Mouse (Mus musculus): Measurements from ENCODE around the gene Scn9a. TPM values are rescaled to one million over a fixed set of nuclear protein-coding genes. Genes with fewer than 3 reads are reported as not detected.

The Scn9a gene
- polyA plus RNA-seq, 1 experiment from 2014 or later, result 7.3 TPM

DNA sequence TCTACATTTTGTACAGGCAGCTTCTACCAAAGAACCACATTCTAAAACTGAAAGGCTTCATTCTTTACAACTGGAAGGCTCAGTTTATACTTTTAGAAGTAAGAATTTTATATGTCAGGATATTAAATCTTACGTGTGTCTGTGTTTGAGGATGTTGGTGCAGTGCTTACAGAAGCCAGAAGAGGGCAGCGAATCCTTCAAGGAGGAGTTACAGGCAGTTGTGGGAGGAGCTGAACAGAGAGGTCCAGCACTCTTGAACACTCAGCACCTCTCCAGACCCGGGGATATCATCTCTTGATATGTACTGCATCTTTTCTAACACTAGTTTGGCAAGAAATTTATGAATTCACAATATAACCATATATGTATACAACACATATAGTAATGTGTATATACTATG, 114.8 kb downstream of the Scn9a start:
- no peaks in the 10 kb centered on the region for H3K4me1 ChIP-seq
- no peak for ATAC-seq (ENCODE audit: low FRiP score)
- no peak overlapping the region for H3K4me3 ChIP-seq
- H3K9ac ChIP-seq, result no peak overlapping the region
- H3K27me3 ChIP-seq, result no peaks in the 10 kb centered on the region
- H3K9me3 ChIP-seq (replicated peaks), result no peaks in the 10 kb centered on the region
- no peaks in the 10 kb centered on the region for H3K36me3 ChIP-seq
- H3K27ac ChIP-seq, result no peak overlapping the region
- 70% methylated on average over 3 of the region's 3 CpGs for WGBS
- H3K4me2 ChIP-seq (replicated peaks), result no peak overlapping the region

DNA sequence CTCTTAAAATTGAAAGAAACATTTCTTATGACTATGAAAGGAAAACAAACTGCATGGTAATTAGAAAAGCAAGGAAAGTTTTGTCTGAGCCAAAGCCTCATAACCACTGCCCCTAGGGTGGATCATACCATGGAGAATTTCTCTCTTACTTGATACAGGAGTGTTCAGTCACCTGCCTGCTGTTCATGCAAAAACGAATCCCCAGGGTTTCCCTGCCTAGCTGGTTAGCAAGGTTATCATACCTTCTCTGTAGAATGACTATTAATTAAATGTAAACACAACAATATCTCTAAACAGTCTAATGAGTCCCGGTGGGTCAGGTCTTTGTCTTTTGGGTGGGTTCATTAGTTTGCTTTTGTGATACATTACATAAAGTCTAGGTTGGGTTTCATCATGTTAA, 123.3 kb downstream of the Scn9a start:
- no peak overlapping the region for H3K4me2 ChIP-seq (replicated peaks)
- H3K4me1 ChIP-seq, result no peaks in the 10 kb centered on the region
- no peak for ATAC-seq (ENCODE audit: low FRiP score)
- H3K36me3 ChIP-seq, result no peaks in the 10 kb centered on the region
- WGBS, result 79% methylated on average over 2 of the region's 2 CpGs
- H3K4me3 ChIP-seq, result no peak overlapping the region
- no peak overlapping the region for H3K9ac ChIP-seq
- H3K9me3 ChIP-seq (replicated peaks), result no peaks in the 10 kb centered on the region
- no peak overlapping the region for H3K27ac ChIP-seq
- no peaks in the 10 kb centered on the region for H3K27me3 ChIP-seq

DNA sequence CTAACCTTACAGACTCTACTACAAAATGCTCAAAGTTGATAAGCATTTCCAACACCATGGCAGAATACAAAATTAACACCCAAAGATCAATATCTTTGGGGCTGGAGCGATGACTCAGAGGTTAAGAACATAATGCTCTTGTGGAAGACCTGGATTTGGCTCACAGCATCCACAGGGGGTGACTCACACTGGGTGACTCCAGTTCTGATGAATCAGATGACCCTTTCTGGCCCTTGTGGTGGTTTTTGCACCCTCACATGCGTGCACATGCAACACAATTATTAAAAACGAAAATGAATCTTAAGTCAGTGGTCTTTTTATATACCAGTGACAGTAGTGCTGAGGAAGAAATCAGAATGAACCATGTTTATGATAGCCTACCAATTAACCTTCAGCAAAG, 126.7 kb downstream of the Scn9a start:
- no peak overlapping the region for H3K27ac ChIP-seq
- H3K4me3 ChIP-seq, result no peak overlapping the region
- 80% methylated on average over 3 of the region's 3 CpGs for WGBS
- no peak overlapping the region for H3K4me2 ChIP-seq (replicated peaks)
- H3K36me3 ChIP-seq, result no peaks in the 10 kb centered on the region
- H3K27me3 ChIP-seq, result no peaks in the 10 kb centered on the region
- no peak overlapping the region for H3K9ac ChIP-seq
- no peaks in the 10 kb centered on the region for H3K9me3 ChIP-seq (replicated peaks)
- ATAC-seq (ENCODE audit: low FRiP score), result no peak
- no peaks in the 10 kb centered on the region for H3K4me1 ChIP-seq

DNA sequence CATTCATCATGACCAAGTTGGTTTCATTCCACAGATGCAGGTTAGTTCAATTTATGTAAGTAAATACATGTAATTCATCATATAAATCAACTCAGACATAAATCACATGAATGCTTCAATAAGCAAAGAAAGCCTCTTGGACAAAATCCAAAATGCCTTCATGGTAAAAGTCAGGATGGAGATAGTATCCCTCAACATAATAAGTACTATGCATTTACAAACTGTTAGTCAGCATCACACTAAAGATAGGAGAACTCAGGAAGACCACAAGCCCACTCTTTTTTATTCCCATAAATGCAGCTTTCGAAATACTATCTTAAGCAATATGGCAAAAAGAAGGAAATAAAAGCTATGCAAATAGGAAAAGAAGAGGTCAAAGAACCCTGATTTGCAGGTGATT, 127.1 kb downstream of the Scn9a start:
- no peak overlapping the region for H3K4me2 ChIP-seq (replicated peaks)
- no peak overlapping the region for H3K27ac ChIP-seq
- no peak for ATAC-seq (ENCODE audit: low FRiP score)
- H3K36me3 ChIP-seq, result no peaks in the 10 kb centered on the region
- WGBS, result 82% methylated on average over 1 of the region's 1 CpGs
- no peak overlapping the region for H3K9ac ChIP-seq
- H3K4me1 ChIP-seq, result no peaks in the 10 kb centered on the region
- H3K4me3 ChIP-seq, result no peak overlapping the region
- H3K9me3 ChIP-seq (replicated peaks), result no peaks in the 10 kb centered on the region
- H3K27me3 ChIP-seq, result no peaks in the 10 kb centered on the region

DNA sequence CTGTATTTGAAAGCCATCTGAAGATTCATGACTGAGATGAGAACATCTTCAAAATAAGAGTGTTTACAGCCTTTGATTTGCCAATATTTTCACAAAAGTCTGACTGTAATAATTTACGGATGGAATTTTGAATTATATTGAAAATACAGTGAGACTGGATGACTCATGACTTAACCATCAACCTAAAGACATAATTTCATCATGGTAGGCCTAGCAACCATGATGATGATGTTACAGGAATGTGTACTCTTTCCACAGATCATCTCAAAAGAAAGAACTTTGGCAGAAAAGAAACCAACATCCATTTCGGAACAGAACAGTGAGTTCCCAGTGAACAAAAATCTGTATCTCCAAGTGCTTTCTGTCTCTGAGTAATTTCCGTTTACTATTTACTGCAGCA, 132.6 kb downstream of the Scn9a start:
- no peaks in the 10 kb centered on the region for H3K4me1 ChIP-seq
- H3K36me3 ChIP-seq, result no peaks in the 10 kb centered on the region
- no peak overlapping the region for H3K4me3 ChIP-seq
- no peak overlapping the region for H3K9ac ChIP-seq
- no peaks in the 10 kb centered on the region for H3K9me3 ChIP-seq (replicated peaks)
- ATAC-seq (ENCODE audit: low FRiP score), result no peak
- no peak overlapping the region for H3K4me2 ChIP-seq (replicated peaks)
- H3K27me3 ChIP-seq, result no peaks in the 10 kb centered on the region
- WGBS, result 84% methylated on average over 3 of the region's 3 CpGs
- no peak overlapping the region for H3K27ac ChIP-seq

DNA sequence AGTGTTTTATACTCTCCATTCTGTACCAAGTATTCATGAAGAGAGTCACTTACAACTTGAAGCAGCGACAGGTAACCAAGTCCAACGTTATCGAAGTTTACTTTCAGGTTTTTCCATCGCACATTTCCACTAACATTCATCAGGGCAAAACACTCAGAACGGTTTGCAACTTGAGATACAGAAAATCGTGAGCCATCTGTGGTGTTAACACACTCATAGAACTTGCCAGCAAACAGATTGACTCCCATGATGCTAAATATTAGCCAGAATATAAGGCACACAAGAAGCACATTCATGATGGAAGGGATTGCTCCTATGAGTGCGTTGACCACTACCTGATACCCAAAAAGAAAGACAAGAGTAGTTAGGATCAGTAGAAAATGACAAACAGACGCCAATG, 140.2 kb downstream of the Scn9a start:
- Histone ChIP-seq H3K27me3 (no peaks in the 10 kb centered on the region), H3K36me3 (no peaks in the 10 kb centered on the region), H3K4me2 (replicated peaks) (no peak overlapping the region), H3K9me3 (replicated peaks) (no peaks in the 10 kb centered on the region), H3K27ac (no peak overlapping the region), H3K4me1 (no peaks in the 10 kb centered on the region), H3K9ac (no peak overlapping the region), H3K4me3 (no peak overlapping the region)
- 87% methylated on average over 8 of the region's 8 CpGs for WGBS
- ATAC-seq (ENCODE audit: low FRiP score), result no peak

DNA sequence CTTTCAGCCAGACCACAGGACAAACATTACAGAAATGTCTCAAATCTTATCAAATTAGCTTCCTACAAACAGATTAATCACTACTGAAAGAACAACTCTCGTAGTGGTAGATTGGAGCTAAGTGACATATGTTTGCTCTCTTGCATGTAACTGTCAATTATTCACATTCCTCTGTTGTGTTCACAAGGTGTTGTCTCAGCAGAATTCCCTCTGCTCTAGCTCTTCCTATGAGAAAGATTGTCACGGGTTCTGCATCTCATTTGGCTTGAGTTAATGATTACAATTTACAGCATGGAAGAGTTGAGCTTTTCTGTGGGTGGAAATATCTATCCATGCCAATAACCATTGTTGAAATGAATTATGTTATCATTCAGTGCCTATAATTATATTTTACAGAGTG, 156.4 kb downstream of the Scn9a start:
- ATAC-seq (ENCODE audit: low FRiP score), result no peak
- no peaks in the 10 kb centered on the region for H3K9me3 ChIP-seq (replicated peaks)
- no peak overlapping the region for H3K4me3 ChIP-seq
- no peaks in the 10 kb centered on the region for H3K36me3 ChIP-seq
- no peak overlapping the region for H3K27ac ChIP-seq
- 64% methylated on average over 2 of the region's 2 CpGs for WGBS
- no peak overlapping the region for H3K4me2 ChIP-seq (replicated peaks)
- no peaks in the 10 kb centered on the region for H3K4me1 ChIP-seq
- no peaks in the 10 kb centered on the region for H3K27me3 ChIP-seq
- H3K9ac ChIP-seq, result no peak overlapping the region

DNA sequence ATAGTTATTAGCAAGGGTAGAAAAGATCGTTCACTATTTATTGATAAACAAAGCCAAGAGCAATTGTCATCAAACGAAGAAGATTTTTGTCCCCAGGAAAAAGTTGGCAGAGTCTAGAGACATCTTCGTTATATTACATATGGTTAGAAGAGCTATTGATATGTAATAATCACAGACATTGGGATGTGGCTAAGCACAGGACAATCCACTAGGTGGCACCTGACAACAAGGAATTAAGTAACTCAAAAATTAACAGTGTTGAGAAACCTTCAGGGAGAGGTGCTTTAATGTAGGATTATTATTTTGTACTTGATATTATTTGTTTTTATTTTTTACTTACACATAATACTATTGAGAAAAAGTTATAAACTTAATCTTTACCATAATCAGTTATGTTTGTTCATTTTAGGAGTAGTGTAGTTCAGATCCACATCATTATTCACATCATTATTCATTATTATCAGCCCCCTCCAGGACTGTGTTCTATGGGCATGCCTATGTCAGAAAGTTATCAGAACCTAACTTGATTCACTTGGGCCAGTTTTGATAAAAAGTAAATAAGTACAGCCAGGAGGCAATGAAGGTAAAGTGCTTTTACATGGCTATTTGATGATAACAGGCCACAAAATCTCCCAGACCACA, 161.5 kb downstream of the Scn9a start:
- H3K4me3 ChIP-seq, result no peak overlapping the region
- WGBS, result 55% methylated on average over 3 of the region's 3 CpGs
- no peak overlapping the region for H3K9ac ChIP-seq
- peak; percentile 76 for ATAC-seq (ENCODE audit: low FRiP score)
- no peaks in the 10 kb centered on the region for H3K27me3 ChIP-seq
- H3K4me1 ChIP-seq, result no peaks in the 10 kb centered on the region
- H3K9me3 ChIP-seq (replicated peaks), result no peaks in the 10 kb centered on the region
- no peak overlapping the region for H3K4me2 ChIP-seq (replicated peaks)
- no peak overlapping the region for H3K27ac ChIP-seq
- H3K36me3 ChIP-seq, result no peaks in the 10 kb centered on the region

DNA sequence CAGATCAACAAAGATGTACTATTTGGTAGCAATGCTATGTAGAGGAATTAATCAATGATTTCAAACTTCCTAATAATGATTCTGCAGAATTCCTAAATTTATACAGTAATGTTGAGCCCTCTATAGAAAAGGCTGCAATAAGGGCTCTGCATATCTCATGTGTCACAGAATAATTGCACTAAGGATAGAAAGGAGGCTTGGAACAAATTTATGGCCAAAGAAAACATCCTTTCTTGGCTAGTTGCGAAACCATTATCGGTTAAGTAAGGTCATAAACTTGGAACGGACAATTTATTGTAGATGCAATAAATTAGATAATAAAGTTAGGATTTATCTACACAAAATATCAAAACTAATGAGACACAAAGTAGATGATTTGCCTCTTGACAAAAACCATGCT, 169.3 kb downstream of the Scn9a start:
- no peak overlapping the region for H3K4me2 ChIP-seq (replicated peaks)
- H3K36me3 ChIP-seq, result no peaks in the 10 kb centered on the region
- ATAC-seq (ENCODE audit: low FRiP score), result no peak
- no peaks in the 10 kb centered on the region for H3K9me3 ChIP-seq (replicated peaks)
- H3K4me1 ChIP-seq, result no peaks in the 10 kb centered on the region
- no peak overlapping the region for H3K27ac ChIP-seq
- H3K4me3 ChIP-seq, result no peak overlapping the region
- H3K27me3 ChIP-seq, result no peaks in the 10 kb centered on the region
- H3K9ac ChIP-seq, result no peak overlapping the region
- 93% methylated on average over 3 of the region's 3 CpGs for WGBS

DNA sequence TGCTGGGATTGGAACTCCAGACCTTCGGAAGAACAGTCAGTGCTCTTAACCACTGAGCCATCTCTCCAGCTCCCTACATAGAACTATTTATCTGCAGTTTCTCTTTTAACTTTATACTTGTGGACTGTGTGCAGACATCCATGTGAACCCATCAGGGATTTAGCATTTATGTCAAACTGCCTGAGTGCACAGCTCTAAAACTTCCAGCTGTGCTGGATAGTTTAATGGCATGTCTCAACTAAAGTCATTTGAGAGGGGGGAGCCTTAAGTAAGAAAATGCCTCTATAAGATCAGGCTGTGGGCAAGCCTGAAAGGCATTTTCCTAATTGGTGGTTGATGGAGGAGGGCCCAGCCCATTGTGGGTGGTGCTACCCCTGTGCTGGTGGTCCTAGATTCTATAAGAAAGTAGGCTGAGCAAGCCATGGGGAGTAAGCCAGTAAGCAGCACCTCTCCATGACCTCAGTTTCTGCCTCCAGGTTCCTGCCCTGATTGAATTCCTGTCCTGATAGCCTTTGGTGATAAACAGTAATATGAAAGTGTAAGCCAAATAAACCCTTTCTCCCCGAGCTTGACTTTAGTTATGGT, 169.8 kb downstream of the Scn9a start:
- Histone ChIP-seq H3K9ac (no peak overlapping the region), H3K4me3 (no peak overlapping the region), H3K9me3 (replicated peaks) (no peaks in the 10 kb centered on the region), H3K27me3 (no peaks in the 10 kb centered on the region), H3K4me1 (no peaks in the 10 kb centered on the region), H3K27ac (no peak overlapping the region), H3K4me2 (replicated peaks) (no peak overlapping the region), H3K36me3 (no peaks in the 10 kb centered on the region)
- 91% methylated on average over 2 of the region's 2 CpGs for WGBS
- ATAC-seq (ENCODE audit: low FRiP score), result no peak

DNA sequence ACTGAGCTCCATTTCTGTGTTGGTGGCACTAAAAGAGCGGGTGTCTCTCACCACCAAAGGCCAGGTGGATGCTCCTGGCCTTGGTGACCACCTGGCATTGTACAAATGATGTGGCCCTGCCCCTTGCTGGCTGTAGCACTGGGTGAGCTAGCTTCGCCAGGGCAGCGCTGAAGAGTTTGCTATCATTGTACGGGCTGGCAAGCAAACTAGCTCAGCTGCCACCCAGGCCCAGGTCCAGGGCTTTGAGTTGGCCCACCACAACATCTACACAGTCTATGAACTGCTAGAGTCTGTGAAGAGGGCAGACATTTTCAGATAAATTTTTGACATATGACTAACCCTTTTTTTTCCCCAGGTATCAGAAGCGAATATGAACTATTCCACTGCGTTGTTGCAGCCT, 170.8 kb downstream of the Scn9a start:
- no peak overlapping the region for H3K4me2 ChIP-seq (replicated peaks)
- no peak overlapping the region for H3K4me3 ChIP-seq
- H3K27ac ChIP-seq, result no peak overlapping the region
- no peaks in the 10 kb centered on the region for H3K4me1 ChIP-seq
- no peaks in the 10 kb centered on the region for H3K9me3 ChIP-seq (replicated peaks)
- ATAC-seq (ENCODE audit: low FRiP score), result no peak
- no peak overlapping the region for H3K9ac ChIP-seq
- H3K27me3 ChIP-seq, result no peaks in the 10 kb centered on the region
- WGBS, result 93% methylated on average over 6 of the region's 6 CpGs
- no peaks in the 10 kb centered on the region for H3K36me3 ChIP-seq

DNA sequence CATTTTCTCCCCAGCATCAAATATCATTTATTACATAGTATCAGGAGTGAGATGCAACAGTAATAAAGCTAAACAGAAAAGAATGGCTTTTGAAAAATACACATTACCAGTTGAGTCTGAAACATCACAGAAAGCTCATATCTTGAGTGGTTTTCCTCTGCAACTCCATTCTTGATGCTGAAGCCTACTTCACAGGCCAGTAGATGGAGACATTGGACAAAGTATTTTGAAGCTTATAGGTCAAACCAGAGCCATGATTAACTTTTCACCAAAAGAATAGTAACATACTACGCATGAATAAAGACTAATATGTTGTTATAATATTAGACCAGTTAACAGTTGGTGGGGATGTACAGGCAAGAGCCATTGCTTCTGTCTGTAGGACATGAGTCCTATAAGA, 172.3 kb downstream of the Scn9a start:
- no peak for ATAC-seq (ENCODE audit: low FRiP score)
- no peak overlapping the region for H3K4me3 ChIP-seq
- H3K27me3 ChIP-seq, result no peaks in the 10 kb centered on the region
- H3K9me3 ChIP-seq (replicated peaks), result no peaks in the 10 kb centered on the region
- no peaks in the 10 kb centered on the region for H3K36me3 ChIP-seq
- WGBS, result 91% methylated on average over 1 of the region's 1 CpGs
- H3K4me1 ChIP-seq, result no peaks in the 10 kb centered on the region
- no peak overlapping the region for H3K4me2 ChIP-seq (replicated peaks)
- no peak overlapping the region for H3K27ac ChIP-seq
- no peak overlapping the region for H3K9ac ChIP-seq

DNA sequence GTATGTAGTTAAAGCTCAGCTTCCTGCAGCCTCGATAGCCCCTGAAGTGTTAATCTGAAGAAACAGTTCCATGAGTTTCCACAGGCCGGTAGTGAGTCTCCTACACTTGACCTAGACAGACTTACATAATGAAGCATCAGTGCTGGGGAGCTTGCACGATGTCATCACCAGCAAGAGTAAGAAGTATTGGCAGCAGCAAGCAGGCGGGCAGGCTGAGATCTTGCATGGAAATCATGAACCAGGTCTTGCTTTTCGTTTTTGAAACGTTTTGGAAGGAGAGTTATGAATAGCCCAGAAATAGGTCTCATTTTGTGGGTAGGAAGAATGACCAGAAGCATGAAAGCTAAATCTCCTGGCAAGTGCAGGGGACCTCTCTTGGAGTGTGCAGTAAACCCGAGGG, 194.1 kb downstream of the Scn9a start, which contains the start of gene Scn1a:
Gene Scn1a, minus strand, starts transcription at position 130 of the 400 bp plus-strand sequence.
- no peaks in the 10 kb centered on the region for H3K36me3 ChIP-seq
- 0 out of 2 replicates have a peak, but pooled peaks have one; percentile 24 for ATAC-seq (ENCODE audit: low FRiP score)
- 0 out of 2 replicates have a peak within 1 kb of the TSS, but pooled peaks have one; percentile 33 for H3K9ac ChIP-seq
- peak within 1 kb of the TSS; percentile 63 for H3K4me2 ChIP-seq (replicated peaks)
- H3K27ac ChIP-seq, result no peak within 1 kb of the TSS
- H3K4me1 ChIP-seq, result peaks cover 11% of the 10 kb centered on the region
- no peaks in the 10 kb centered on the region for H3K27me3 ChIP-seq
- peak within 1 kb of the TSS; percentile 35 for H3K4me3 ChIP-seq
- WGBS, result 10% methylated on average over 7 of the region's 7 CpGs
- H3K9me3 ChIP-seq (replicated peaks), result no peaks in the 10 kb centered on the region
